Mouse (Mus musculus) kidney, adult 2 months (tissue): Measurements from ENCODE around the gene Ccdc88c. TPM values are rescaled to one million over a fixed set of nuclear protein-coding genes. Genes with fewer than 3 reads are reported as not detected.

ENCODE experiments used
- DNase-seq: peaks from one replicate; pipeline ENCODE4 v3.0.0; 2021
- H3K27ac ChIP-seq: fragments of 200-500 bp; 2 replicates; pipeline ENCODE4 v1.5.1; 2012; ENCODE audit warnings: low read depth, low read length, control low read depth, inconsistent platforms; ENCODE audit not compliant: insufficient read depth
- H3K27me3 ChIP-seq: fragments of 200-500 bp; replicated peaks from 2 replicates; pipeline ENCODE4 v1.6.1; 2012; ENCODE audit warnings: mild to moderate bottlenecking, moderate library complexity, low read length, inconsistent platforms; ENCODE audit not compliant: control insufficient read depth, insufficient read depth
- H3K36me3 ChIP-seq: fragments of 200-500 bp; 2 replicates; pipeline ENCODE4 v1.6.1; 2012; ENCODE audit warnings: mild to moderate bottlenecking, moderate library complexity, low read length, inconsistent platforms; ENCODE audit not compliant: control insufficient read depth, insufficient read depth
- H3K4me1 ChIP-seq: fragments of 200-500 bp; 2 replicates; pipeline ENCODE4 v1.6.1; 2011; ENCODE audit warnings: low read length; ENCODE audit not compliant: control insufficient read depth, insufficient read depth
- H3K4me3 ChIP-seq: fragments of 200-500 bp; 2 replicates; pipeline ENCODE4 v1.5.1; 2011; ENCODE audit warnings: mild to moderate bottlenecking, low read depth, low read length, control low read depth; ENCODE audit not compliant: insufficient read depth
- CTCF ChIP-seq: fragments of 200-500 bp; conservative IDR thresholded peaks from 2 replicates; pipeline ENCODE4 v1.5.1; 2011; ENCODE audit warnings: low read depth, mild to moderate bottlenecking, control low read depth, low read length, moderate library complexity, mixed read lengths; ENCODE audit not compliant: insufficient read depth, insufficient read length
- POLR2A ChIP-seq: fragments of 200-500 bp; IDR thresholded peaks from one replicate; pipeline ENCODE4 v1.6.1; 2011; ENCODE audit warnings: low read depth, low read length, control low read depth
- WGBS: fragments of 180-500 bp; shearing (Covaris S2); methylation state at CpG from one replicate; pipeline ENCODE4 v1.1.7; 2018; 5-methylcytosine and 5-hydroxymethylcytosine counted together
- polyA plus RNA-seq: library from polyadenylated mRNA; depleted of rRNA; stranded (reverse); fragments of >200 nt; gene quantifications from 2 replicates; pipeline ENCODE4 v1.2.3, GENCODE M21; 2012

Ccdc88c gene
- polyA plus RNA-seq, 1 experiment, result 6.6 TPM

- Histone ChIP-seq H3K27me3 (no peaks in the 10 kb centered on the region), H3K36me3 (no peaks in the 10 kb centered on the region), H3K4me1 (no peaks in the 10 kb centered on the region), H3K4me3 (no peak overlapping the region), H3K27ac (no peak overlapping the region)
- WGBS, result 67% methylated on average over 14 of the region's 14 CpGs
- TF ChIP-seq POLR2A, result no peak
- TF ChIP-seq CTCF, result peak; percentile 40
- DNase-seq, result peak; percentile 77
Measured at GRCm38 (mm10) chr12:100925644-100926619, 102.9 kb downstream of the Ccdc88c start.

GRCm38 (mm10) chr12:100924646-100925339 is 104.1 kb downstream of the Ccdc88c start:
- Histone ChIP-seq H3K4me1 (no peaks in the 10 kb centered on the region), H3K4me3 (no peak overlapping the region), H3K36me3 (no peaks in the 10 kb centered on the region), H3K27ac (no peak overlapping the region), H3K27me3 (no peaks in the 10 kb centered on the region)
- DNase-seq, result peak; percentile 12
- 56% methylated on average over 15 of the region's 15 CpGs for WGBS
- TF ChIP-seq CTCF (no peak), POLR2A (no peak)

- no peak for TF ChIP-seq POLR2A
- TF ChIP-seq CTCF, result no peak
- Histone ChIP-seq H3K4me3 (no peak overlapping the region), H3K4me1 (no peaks in the 10 kb centered on the region), H3K27ac (no peak overlapping the region), H3K27me3 (no peaks in the 10 kb centered on the region), H3K36me3 (no peaks in the 10 kb centered on the region)
- WGBS, result 73% methylated on average over 12 of the region's 12 CpGs
- DNase-seq, result no peak
Measured at GRCm38 (mm10) chr12:100910731-100911130, 118.1 kb downstream of the Ccdc88c start.

- Histone ChIP-seq H3K36me3 (no peaks in the 10 kb centered on the region), H3K27ac (no peak overlapping the region), H3K4me3 (no peak overlapping the region), H3K4me1 (no peaks in the 10 kb centered on the region), H3K27me3 (no peaks in the 10 kb centered on the region)
- WGBS, result 61% methylated on average over 6 of the region's 6 CpGs
- no peak for TF ChIP-seq POLR2A
- TF ChIP-seq CTCF, result no peak
- DNase-seq, result no peak
Measured at GRCm38 (mm10) chr12:100909765-100910164, 119.1 kb downstream of the Ccdc88c start.

GRCm38 (mm10) chr12:100908298-100909034 is 120.4 kb downstream of the Ccdc88c start:
- no peak for TF ChIP-seq POLR2A
- no peak for TF ChIP-seq CTCF
- no peak for DNase-seq
- Histone ChIP-seq H3K27ac (no peak overlapping the region), H3K36me3 (no peaks in the 10 kb centered on the region), H3K4me3 (no peak overlapping the region), H3K27me3 (no peaks in the 10 kb centered on the region), H3K4me1 (no peaks in the 10 kb centered on the region)
- WGBS, result 43% methylated on average over 10 of the region's 10 CpGs

GRCm38 (mm10) chr12:100907598-100908297 is 121.1 kb downstream of the Ccdc88c start, which contains the start of gene Gpr68:
Gene Gpr68, minus strand, starts transcription at chr12:100908198.
- 6% methylated on average over 39 of the region's 39 CpGs for WGBS

More at GRCm38 (mm10) chr12:100907598-100908297, 121.1 kb downstream of the Ccdc88c start, which contains the start of gene Gpr68:
- peak; percentile 13 for DNase-seq
- Histone ChIP-seq H3K4me1 (no peaks in the 10 kb centered on the region), H3K27ac (no peak within 1 kb of the TSS), H3K36me3 (no peaks in the 10 kb centered on the region), H3K27me3 (no peaks in the 10 kb centered on the region), H3K4me3 (peak within 1 kb of the TSS; percentile 41; the same call in 1 of the 2 replicates)
- TF ChIP-seq POLR2A, result no peak
- no peak for TF ChIP-seq CTCF
